Mouse (Mus musculus) G1E (cell line): ENCODE measurements around the gene Oprd1.

ENCODE experiments used
- CTCF ChIP-seq: IDR thresholded peaks from 2 replicates; pipeline ENCODE4 v1.5.1; 2012; ENCODE audit warnings: low read depth, low read length, inconsistent platforms, mixed read lengths
- GATA1 ChIP-seq: IDR thresholded peaks from 2 replicates; pipeline ENCODE4 v1.6.1; 2012; ENCODE audit warnings: borderline replicate concordance, low read length, inconsistent platforms, mixed read lengths

GRCm38 (mm10) chr4:132074933-132075769 is 69.1 kb downstream of the Oprd1 start, which contains the start of gene Epb41:
- TF ChIP-seq CTCF: no peak
- no peak for TF ChIP-seq GATA1
